Mouse (Mus musculus): ENCODE measurements around the gene Slc35b1. TPM values are rescaled to one million over a fixed set of nuclear protein-coding genes. Genes with fewer than 3 reads are reported as not detected.

Gene Slc35b1
- total and polyA plus RNA-seq, 2 experiments from 2014 or later, result 35.2 to 70.3 TPM

DNA sequence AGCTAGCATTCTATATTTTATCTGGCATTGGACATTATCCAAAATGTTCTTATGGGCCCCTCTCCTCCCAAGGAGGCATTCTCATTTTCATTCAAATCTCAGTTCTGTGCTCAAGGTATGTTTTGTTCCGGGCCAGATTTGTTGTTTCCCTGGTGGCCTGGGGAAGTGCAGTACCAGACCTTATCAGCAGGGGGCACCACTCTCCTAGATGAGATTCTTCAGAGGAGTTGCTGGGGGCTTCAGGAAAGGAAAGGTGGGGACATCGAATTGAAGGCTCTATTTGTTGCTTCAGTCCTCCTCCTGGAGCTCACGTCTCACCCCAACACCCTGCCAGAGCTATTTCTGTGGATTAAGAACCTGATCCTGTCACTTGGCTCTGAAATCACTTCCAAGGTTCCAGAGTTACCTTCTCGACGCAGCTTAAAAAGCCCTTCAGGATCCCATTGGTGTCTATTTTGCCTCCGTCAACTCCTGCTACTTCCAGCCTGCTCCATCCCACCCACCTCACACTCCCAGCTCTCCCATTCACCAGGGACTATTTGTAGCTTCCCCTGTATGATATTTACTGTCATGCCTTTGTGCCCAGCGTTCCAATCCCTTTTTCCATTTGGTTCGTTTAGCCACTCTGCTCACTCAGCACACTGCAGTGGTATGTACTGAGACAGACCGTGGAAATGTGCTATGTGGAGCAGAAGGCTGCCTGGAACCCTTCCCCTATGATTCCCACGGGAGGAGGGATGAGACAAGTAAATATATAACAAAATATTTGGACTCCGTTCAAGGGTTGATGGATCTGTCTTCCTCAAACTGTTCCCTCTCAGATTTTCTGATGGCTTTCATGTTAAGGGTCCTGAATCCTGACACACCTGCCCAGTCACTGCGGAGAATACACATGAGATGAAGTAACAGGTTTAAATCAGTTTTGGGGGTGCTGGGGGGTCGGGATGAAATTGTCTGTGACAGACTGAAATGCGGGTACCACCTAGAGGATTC is 13.6 kb downstream of the Slc35b1 start:
- no peak overlapping the region for H3K9ac ChIP-seq (replicated peaks; ENCODE audit: low read depth, low read length)
- 0 out of 2 replicates have a peak overlapping the region, but pooled peaks have one; percentile 9 for H3K4me2 ChIP-seq (ENCODE audit: low read depth, low read length)
- no peak overlapping the region for H3K27ac ChIP-seq (ENCODE audit: low read depth)
- no peaks in the 10 kb centered on the region for H3K9me3 ChIP-seq (replicated peaks; ENCODE audit: control insufficient read depth, low read length)
- H3K36me3 ChIP-seq (replicated peaks; ENCODE audit: control insufficient read depth, insufficient read depth, low read length), result no peaks in the 10 kb centered on the region
- H3K4me3 ChIP-seq (ENCODE audit: low read depth, low read length), result no peak overlapping the region
- DNase-seq (ENCODE audit: low spot score), result peak; percentile 39
- no peak for ATAC-seq (ENCODE audit: insufficient read depth, low read depth)
- no peaks in the 10 kb centered on the region for H3K27me3 ChIP-seq (ENCODE audit: control insufficient read depth, insufficient read depth, low read length)
- peaks cover 7% of the 10 kb centered on the region for H3K4me1 ChIP-seq (ENCODE audit: control insufficient read depth, insufficient read depth)
- 49% methylated on average over 14 of the region's 14 CpGs for WGBS
- TF ChIP-seq CTCF (IDR thresholded peaks at IDR 0.05; ENCODE audit: low read depth), result peak; percentile 91
- no peak for TF ChIP-seq EP300 (IDR thresholded peaks at IDR 0.05; ENCODE audit: low read depth)

DNA sequence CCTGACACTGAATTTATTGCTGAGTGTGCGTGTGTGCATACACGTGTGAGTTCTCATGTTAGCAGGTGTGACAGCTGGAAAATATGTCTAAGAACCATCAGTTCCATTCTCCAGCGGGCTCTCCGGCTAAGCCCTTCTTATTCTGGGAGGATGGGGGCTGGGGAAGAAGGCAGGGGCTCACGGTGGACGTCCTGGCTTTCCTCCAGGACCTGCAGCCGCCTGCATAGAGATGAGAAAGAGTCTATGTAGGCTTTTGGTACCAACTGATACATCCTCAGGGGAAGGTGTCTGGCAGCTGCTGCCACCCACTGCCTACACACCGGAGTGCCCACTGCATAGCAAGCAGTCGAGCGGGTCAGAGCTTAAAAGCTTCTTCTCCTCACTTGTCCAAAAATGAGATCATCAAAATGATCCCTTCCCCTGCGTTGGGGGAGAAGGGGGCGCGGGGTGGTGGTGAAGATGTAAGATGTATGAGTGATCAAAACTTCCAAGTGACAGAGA is 15.1 kb downstream of the Slc35b1 start:
- Histone ChIP-seq H3K4me1 (ENCODE audit: control insufficient read depth, insufficient read depth) (peaks cover 12% of the 10 kb centered on the region), H3K36me3 (replicated peaks; ENCODE audit: control insufficient read depth, insufficient read depth, low read length) (no peaks in the 10 kb centered on the region), H3K27ac (ENCODE audit: low read depth) (no peak overlapping the region), H3K4me3 (ENCODE audit: low read depth, low read length) (no peak overlapping the region), H3K9me3 (replicated peaks; ENCODE audit: control insufficient read depth, low read length) (no peaks in the 10 kb centered on the region), H3K4me2 (ENCODE audit: low read depth, low read length) (no peak overlapping the region), H3K27me3 (ENCODE audit: control insufficient read depth, insufficient read depth, low read length) (no peaks in the 10 kb centered on the region), H3K9ac (replicated peaks; ENCODE audit: low read depth, low read length) (no peak overlapping the region)
- TF ChIP-seq CTCF (IDR thresholded peaks at IDR 0.05; ENCODE audit: low read depth) (no peak), EP300 (IDR thresholded peaks at IDR 0.05; ENCODE audit: low read depth) (no peak)
- no peak for DNase-seq (ENCODE audit: low spot score)
- whole genome bisulfite sequencing, result 73% methylated on average over 13 of the region's 13 CpGs
- ATAC-seq (ENCODE audit: insufficient read depth, low read depth), result no peak

DNA sequence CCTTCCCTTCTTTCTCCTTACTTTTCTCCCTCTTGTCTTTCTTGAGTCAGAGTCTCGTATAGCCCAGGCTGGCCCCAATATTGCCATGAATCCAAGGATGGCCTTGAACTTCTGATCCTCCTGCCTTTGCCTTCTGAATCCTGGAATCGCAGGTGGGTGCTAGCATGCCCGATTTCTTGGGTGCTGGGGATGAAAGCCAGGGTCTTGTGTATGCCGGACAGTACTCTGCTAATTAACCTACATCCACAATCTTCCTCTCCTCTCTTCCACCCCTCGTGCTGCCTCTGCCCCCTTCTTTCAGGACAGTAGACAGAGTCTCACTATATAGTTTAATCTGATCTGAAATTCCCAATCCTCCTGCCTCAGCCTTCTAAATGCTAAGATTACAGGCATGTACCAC is 17.1 kb downstream of the Slc35b1 start:
- DNase-seq (ENCODE audit: low spot score) (no peak), ATAC-seq (ENCODE audit: insufficient read depth, low read depth) (no peak)
- H3K27ac ChIP-seq (ENCODE audit: low read depth), result peak overlapping the region; percentile 89; the same call in 1 of the 2 replicates
- H3K36me3 ChIP-seq (replicated peaks; ENCODE audit: control insufficient read depth, insufficient read depth, low read length), result no peaks in the 10 kb centered on the region
- no peak overlapping the region for H3K9ac ChIP-seq (replicated peaks; ENCODE audit: low read depth, low read length)
- H3K9me3 ChIP-seq (replicated peaks; ENCODE audit: control insufficient read depth, low read length), result no peaks in the 10 kb centered on the region
- H3K27me3 ChIP-seq (ENCODE audit: control insufficient read depth, insufficient read depth, low read length), result no peaks in the 10 kb centered on the region
- H3K4me2 ChIP-seq (ENCODE audit: low read depth, low read length), result no peak overlapping the region
- H3K4me3 ChIP-seq (ENCODE audit: low read depth, low read length), result no peak overlapping the region
- peaks cover 12% of the 10 kb centered on the region for H3K4me1 ChIP-seq (ENCODE audit: control insufficient read depth, insufficient read depth)
- TF ChIP-seq CTCF (IDR thresholded peaks at IDR 0.05; ENCODE audit: low read depth), result no peak
- TF ChIP-seq EP300 (IDR thresholded peaks at IDR 0.05; ENCODE audit: low read depth), result no peak
- 92% methylated on average over 5 of the region's 5 CpGs for WGBS

DNA sequence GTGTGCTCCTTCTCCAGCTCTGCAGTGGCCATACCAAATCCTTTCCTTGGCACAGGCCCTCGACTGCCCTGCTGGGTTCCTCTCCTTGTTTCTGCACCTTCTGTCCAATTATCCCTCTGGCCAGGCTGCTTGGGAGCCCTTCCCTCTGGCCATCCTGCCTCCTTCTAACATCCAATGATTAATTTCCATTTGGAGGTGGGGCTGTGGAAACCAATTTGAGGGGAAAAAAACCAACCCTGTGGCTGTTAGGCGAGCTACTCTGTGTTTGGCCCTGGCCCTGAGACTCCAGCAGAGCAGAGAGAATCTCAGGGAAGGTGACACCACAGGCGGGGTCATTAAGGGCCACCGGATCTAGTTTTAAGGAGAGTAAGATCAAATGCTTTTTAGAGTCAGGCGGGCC is 17.7 kb downstream of the Slc35b1 start:
- DNase-seq (ENCODE audit: low spot score), result no peak
- Histone ChIP-seq H3K4me1 (ENCODE audit: control insufficient read depth, insufficient read depth) (peaks cover 12% of the 10 kb centered on the region), H3K9ac (replicated peaks; ENCODE audit: low read depth, low read length) (no peak overlapping the region; the same call in 1 of the 2 replicates), H3K9me3 (replicated peaks; ENCODE audit: control insufficient read depth, low read length) (no peaks in the 10 kb centered on the region), H3K27me3 (ENCODE audit: control insufficient read depth, insufficient read depth, low read length) (no peaks in the 10 kb centered on the region), H3K4me3 (ENCODE audit: low read depth, low read length) (no peak overlapping the region), H3K36me3 (replicated peaks; ENCODE audit: control insufficient read depth, insufficient read depth, low read length) (no peaks in the 10 kb centered on the region), H3K4me2 (ENCODE audit: low read depth, low read length) (no peak overlapping the region), H3K27ac (ENCODE audit: low read depth) (peak overlapping the region; percentile 89)
- peak; percentile 25; the same call in 1 of the 2 replicates for ATAC-seq (ENCODE audit: insufficient read depth, low read depth)
- WGBS, result 15% methylated on average over 5 of the region's 5 CpGs
- TF ChIP-seq CTCF (IDR thresholded peaks at IDR 0.05; ENCODE audit: low read depth) (no peak), EP300 (IDR thresholded peaks at IDR 0.05; ENCODE audit: low read depth) (no peak)

DNA sequence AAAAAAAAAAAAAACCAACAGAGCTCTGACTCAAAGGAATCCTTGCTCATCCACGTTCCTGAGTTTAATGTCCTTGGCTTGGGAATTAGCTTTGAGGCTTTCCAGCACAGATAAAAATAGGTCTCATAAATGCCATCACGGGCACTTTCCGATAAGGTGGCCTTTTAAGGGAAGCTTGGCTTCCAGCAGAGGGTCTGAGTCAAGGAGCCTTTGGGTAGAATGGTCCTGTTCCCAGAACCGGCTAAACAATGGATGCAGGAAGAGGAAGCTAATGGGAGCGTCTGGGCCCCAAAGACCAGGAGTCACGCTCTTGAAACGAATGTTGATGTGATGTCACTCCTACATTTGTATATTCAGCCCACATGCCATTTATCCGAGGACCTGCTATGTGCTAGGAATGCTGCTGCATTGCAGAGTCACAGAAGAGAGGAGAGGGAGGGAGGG is 18.2 kb downstream of the Slc35b1 start:
- peaks cover 12% of the 10 kb centered on the region for H3K4me1 ChIP-seq (ENCODE audit: control insufficient read depth, insufficient read depth)
- DNase-seq (ENCODE audit: low spot score) (peak; percentile 77), ATAC-seq (ENCODE audit: insufficient read depth, low read depth) (peak; percentile 84)
- H3K9ac ChIP-seq (replicated peaks; ENCODE audit: low read depth, low read length), result no peak overlapping the region
- H3K4me2 ChIP-seq (ENCODE audit: low read depth, low read length), result peak overlapping the region; percentile 24; the same call in 1 of the 2 replicates
- 6% methylated on average over 8 of the region's 8 CpGs for WGBS
- TF ChIP-seq CTCF (IDR thresholded peaks at IDR 0.05; ENCODE audit: low read depth) (no peak), EP300 (IDR thresholded peaks at IDR 0.05; ENCODE audit: low read depth) (no peak)
- no peaks in the 10 kb centered on the region for H3K9me3 ChIP-seq (replicated peaks; ENCODE audit: control insufficient read depth, low read length)
- H3K27me3 ChIP-seq (ENCODE audit: control insufficient read depth, insufficient read depth, low read length), result no peaks in the 10 kb centered on the region
- no peaks in the 10 kb centered on the region for H3K36me3 ChIP-seq (replicated peaks; ENCODE audit: control insufficient read depth, insufficient read depth, low read length)
- H3K4me3 ChIP-seq (ENCODE audit: low read depth, low read length), result no peak overlapping the region
- peak overlapping the region; percentile 89 for H3K27ac ChIP-seq (ENCODE audit: low read depth)
